Mouse (Mus musculus) spleen, adult 2 months (tissue): ENCODE measurements at regions not wholly inside any gene's neighbourhood (a gene's known extent, or its start where the extent isn't known, plus 50 kb on each side); places are given as distances from the start of the nearest gene placed in this dataset.

Experiments
- CTCF ChIP-seq: fragments of 200-500 bp; IDR thresholded peaks from 2 replicates; pipeline ENCODE4 v1.5.1; 2011; ENCODE audit warnings: mild to moderate bottlenecking, inconsistent platforms; ENCODE audit not compliant: insufficient read depth, insufficient read length, insufficient replicate concordance; ENCODE audit errors: extremely low read depth
- POLR2A ChIP-seq: fragments of 200-500 bp; IDR thresholded peaks from 2 replicates; pipeline ENCODE4 v1.6.1; 2011; ENCODE audit warnings: low read depth, low read length, inconsistent platforms

DNA sequence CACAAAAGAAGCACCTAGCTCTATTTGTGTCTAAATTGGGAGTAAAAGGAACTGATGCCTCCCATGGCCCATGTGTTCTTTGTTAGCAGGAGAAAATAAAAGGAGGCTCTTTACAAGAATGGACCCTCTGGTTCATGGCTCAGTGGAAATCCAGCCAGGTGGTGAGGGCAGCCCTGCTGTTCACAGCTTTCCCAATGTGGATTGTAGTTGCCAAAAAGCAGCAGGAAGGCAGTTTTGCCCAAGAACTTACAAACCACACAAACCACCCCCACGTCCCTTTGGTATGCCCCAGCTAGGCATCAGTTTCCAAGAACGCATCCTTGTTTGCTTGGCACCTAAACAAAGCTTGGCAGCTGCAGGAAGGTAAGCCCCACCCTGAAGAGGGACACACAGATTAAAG lies 174.7 kb downstream of the Fam76b start:
- TF ChIP-seq CTCF, result no peak
- no peak for TF ChIP-seq POLR2A
